Mouse (Mus musculus) ES-Bruce4 (cell line): ENCODE results near the gene 6430571L13Rik. TPM values are rescaled to one million over a fixed set of nuclear protein-coding genes. Genes with fewer than 3 reads are reported as not detected.

Experiments
- H3K27ac ChIP-seq: 2 replicates; pipeline ENCODE4 v1.5.1; 2012; ENCODE audit warnings: low read length, inconsistent platforms; ENCODE audit not compliant: insufficient read depth
- H3K27me3 ChIP-seq: 2 replicates; pipeline ENCODE4 v1.6.1; 2012; ENCODE audit warnings: mild to moderate bottlenecking, low read length, inconsistent platforms; ENCODE audit not compliant: control insufficient read depth, poor library complexity, insufficient read depth, severe bottlenecking
- H3K36me3 ChIP-seq: 2 replicates; pipeline ENCODE4 v1.6.1; 2012; ENCODE audit warnings: inconsistent platforms, mild to moderate bottlenecking, low read length, moderate library complexity; ENCODE audit not compliant: control insufficient read depth, poor library complexity, insufficient read depth, severe bottlenecking
- H3K4me1 ChIP-seq: one replicate; pipeline ENCODE4 v1.8.1; 2011; ENCODE audit warnings: low read length; ENCODE audit not compliant: control insufficient read depth, insufficient read depth
- H3K4me3 ChIP-seq: 2 replicates; pipeline ENCODE4 v1.5.1; 2011; ENCODE audit warnings: low read depth, mild to moderate bottlenecking, low read length
- H3K9ac ChIP-seq: 2 replicates; pipeline ENCODE4 v1.6.1; 2012; ENCODE audit warnings: low read depth, mild to moderate bottlenecking, inconsistent platforms; ENCODE audit not compliant: poor library complexity, severe bottlenecking
- H3K9me3 ChIP-seq: replicated peaks from 2 replicates; pipeline ENCODE4 v1.6.1; 2012; ENCODE audit warnings: mild to moderate bottlenecking, low read length, inconsistent platforms; ENCODE audit not compliant: control insufficient read depth, poor library complexity, insufficient read depth, severe bottlenecking
- CTCF ChIP-seq: IDR thresholded peaks from one replicate; pipeline ENCODE4 v1.8.1; 2011; ENCODE audit warnings: low read depth, low read length
- EP300 ChIP-seq: IDR thresholded peaks from 2 replicates; pipeline ENCODE4 v1.6.1; 2011; ENCODE audit warnings: low read depth, low read length; ENCODE audit not compliant: insufficient read depth
- POLR2A ChIP-seq: IDR thresholded peaks from one replicate; pipeline ENCODE4 v1.8.1; 2011; ENCODE audit warnings: low read length; ENCODE audit not compliant: insufficient read depth
- polyA plus RNA-seq: library from polyadenylated mRNA; stranded (reverse); fragments of >200 nt; gene quantifications from 2 replicates; pipeline ENCODE4 v1.2.4, GENCODE M21; 2011; ENCODE audit warnings: low read depth; ENCODE audit not compliant: missing spikeins, insufficient read depth, insufficient read length

Gene 6430571L13Rik
- polyA plus RNA-seq, 1 experiment, result 0.30 TPM

DNA sequence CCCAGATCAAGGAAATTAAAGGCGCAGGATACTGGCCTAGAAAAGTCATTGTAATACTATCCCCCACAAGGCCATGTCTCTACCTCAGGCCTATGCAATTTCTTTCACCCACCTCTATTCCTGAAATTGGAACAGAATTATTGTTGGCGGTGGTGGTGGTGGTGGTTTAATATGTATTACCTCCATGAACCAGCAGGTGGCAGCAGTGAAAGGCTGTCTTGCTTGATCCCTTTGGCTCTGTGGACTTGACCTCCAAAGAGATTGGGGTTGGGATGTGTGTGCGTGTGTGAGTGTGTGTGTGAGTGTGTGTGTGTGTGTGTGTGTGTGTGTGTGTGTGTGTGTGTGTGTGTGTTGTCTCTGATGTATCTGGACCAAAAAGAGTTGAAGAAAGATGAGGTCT, 26.2 kb downstream of the 6430571L13Rik start:
- TF ChIP-seq EP300, result no peak
- TF ChIP-seq CTCF, result peak; percentile 56
- no peaks in the 10 kb centered on the region for H3K9me3 ChIP-seq
- H3K4me1 ChIP-seq, result peaks cover 7% of the 10 kb centered on the region
- H3K27ac ChIP-seq, result no peak overlapping the region
- no peak overlapping the region for H3K4me3 ChIP-seq
- no peaks in the 10 kb centered on the region for H3K36me3 ChIP-seq
- H3K9ac ChIP-seq, result no peak overlapping the region
- H3K27me3 ChIP-seq, result no peaks in the 10 kb centered on the region

- H3K4me1 ChIP-seq, result peaks cover 7% of the 10 kb centered on the region
- H3K9me3 ChIP-seq, result no peaks in the 10 kb centered on the region
- no peak overlapping the region for H3K4me3 ChIP-seq
- no peak overlapping the region for H3K27ac ChIP-seq
- no peaks in the 10 kb centered on the region for H3K36me3 ChIP-seq
- H3K9ac ChIP-seq, result no peak overlapping the region
- TF ChIP-seq CTCF, result no peak
- no peak for TF ChIP-seq POLR2A
- TF ChIP-seq EP300, result no peak
- H3K27me3 ChIP-seq, result no peaks in the 10 kb centered on the region
These were observed 27.9 kb downstream of the 6430571L13Rik start for GRCm38 (mm10) chr9:107368302-107368701.

- no peaks in the 10 kb centered on the region for H3K27me3 ChIP-seq
- no peak overlapping the region for H3K27ac ChIP-seq
- TF ChIP-seq EP300 (no peak), CTCF (no peak), POLR2A (no peak)
- H3K36me3 ChIP-seq, result no peaks in the 10 kb centered on the region
- peaks cover 7% of the 10 kb centered on the region for H3K4me1 ChIP-seq
- no peak overlapping the region for H3K9ac ChIP-seq
- no peaks in the 10 kb centered on the region for H3K9me3 ChIP-seq
- H3K4me3 ChIP-seq, result no peak overlapping the region
These were observed 29.1 kb downstream of the 6430571L13Rik start for GRCm38 (mm10) chr9:107369270-107370105.

GRCm38 (mm10) chr9:107370106-107370463, 29.7 kb downstream of the 6430571L13Rik start:
- TF ChIP-seq CTCF (no peak), POLR2A (no peak), EP300 (no peak)
- H3K9ac ChIP-seq, result no peak overlapping the region
- no peaks in the 10 kb centered on the region for H3K36me3 ChIP-seq
- no peaks in the 10 kb centered on the region for H3K9me3 ChIP-seq
- no peaks in the 10 kb centered on the region for H3K27me3 ChIP-seq
- peaks cover 7% of the 10 kb centered on the region for H3K4me1 ChIP-seq
- no peak overlapping the region for H3K4me3 ChIP-seq
- H3K27ac ChIP-seq, result no peak overlapping the region

- no peaks in the 10 kb centered on the region for H3K36me3 ChIP-seq
- H3K27me3 ChIP-seq, result no peaks in the 10 kb centered on the region
- H3K4me3 ChIP-seq, result no peak overlapping the region
- peaks cover 7% of the 10 kb centered on the region for H3K4me1 ChIP-seq
- no peak overlapping the region for H3K27ac ChIP-seq
- no peaks in the 10 kb centered on the region for H3K9me3 ChIP-seq
- TF ChIP-seq POLR2A, result no peak
- no peak for TF ChIP-seq CTCF
- no peak overlapping the region for H3K9ac ChIP-seq
These were observed 32.0 kb downstream of the 6430571L13Rik start for GRCm38 (mm10) chr9:107372441-107372840.

GRCm38 (mm10) chr9:107374623-107375022, 34.2 kb downstream of the 6430571L13Rik start:
- Histone ChIP-seq H3K36me3 (no peaks in the 10 kb centered on the region), H3K27ac (0 out of 2 replicates have a peak overlapping the region, but pooled peaks have one; percentile 2), H3K9ac (no peak overlapping the region), H3K4me3 (peak overlapping the region; percentile 32), H3K27me3 (no peaks in the 10 kb centered on the region), H3K9me3 (no peaks in the 10 kb centered on the region), H3K4me1 (peaks cover 7% of the 10 kb centered on the region)
- TF ChIP-seq POLR2A (no peak), EP300 (peak; percentile 73; the same call in 1 of the 2 replicates), CTCF (peak; percentile 94)
